Mouse (Mus musculus) stomach, postnatal 0 days (tissue): ENCODE results near the gene Serpinb8. TPM values are rescaled to one million over a fixed set of nuclear protein-coding genes. Genes with fewer than 3 reads are reported as not detected.

Experiments
- ATAC-seq: fragments of 200-750 bp; cut with Nextera tagmentation; 2 replicates; pipeline ENCODE4 v1.8.0; 2017; ENCODE audit not compliant: low FRiP score, low TSS enrichment
- DNase-seq: peaks from one replicate; pipeline ENCODE4 v3.0.0-alpha.2; 2016; ENCODE audit warnings: low spot score
- H3K27ac ChIP-seq: fragments of 300-500 bp; sonication (generic); replicated peaks from 2 replicates; pipeline ENCODE4 v1.5.1; 2014; ENCODE audit warnings: mild to moderate bottlenecking, control low read depth
- H3K27me3 ChIP-seq: fragments of 300-500 bp; sonication (generic); 2 replicates; pipeline ENCODE4 v1.6.1; 2014; ENCODE audit warnings: low read length; ENCODE audit not compliant: control insufficient read depth, insufficient read depth
- H3K36me3 ChIP-seq: fragments of 300-500 bp; sonication (generic); 2 replicates; pipeline ENCODE4 v1.6.1; 2014; ENCODE audit warnings: low read length, mixed read lengths; ENCODE audit not compliant: control insufficient read depth, insufficient read depth
- H3K4me1 ChIP-seq: fragments of 300-500 bp; sonication (generic); replicated peaks from 2 replicates; pipeline ENCODE4 v1.6.1; 2014; ENCODE audit warnings: antibody characterized with exemption; ENCODE audit not compliant: control insufficient read depth, insufficient read depth
- H3K4me2 ChIP-seq: fragments of 300-500 bp; sonication (generic); replicated peaks from 2 replicates; pipeline ENCODE4 v1.6.1; 2014; ENCODE audit warnings: low read depth, mild to moderate bottlenecking, control low read depth, moderate library complexity
- H3K4me3 ChIP-seq: fragments of 300-500 bp; sonication (generic); 2 replicates; pipeline ENCODE4 v1.5.1; 2014; ENCODE audit warnings: low read depth, low read length, control low read depth
- H3K9ac ChIP-seq: fragments of 300-500 bp; sonication (generic); 2 replicates; pipeline ENCODE4 v1.6.1; 2014; ENCODE audit warnings: mild to moderate bottlenecking, low read length, control low read depth, mixed read lengths
- H3K9me3 ChIP-seq: fragments of 300-500 bp; sonication (generic); 2 replicates; pipeline ENCODE4 v1.6.1; 2016; ENCODE audit warnings: low read length; ENCODE audit not compliant: control insufficient read depth
- CTCF ChIP-seq: IDR thresholded peaks from 2 replicates; pipeline ENCODE4 v1.5.1; 2016; ENCODE audit warnings: antibody characterized with exemption, low read depth, mild to moderate bottlenecking, moderate library complexity
- EP300 ChIP-seq: optimal IDR thresholded peaks from 2 replicates; pipeline ENCODE3; 2016; ENCODE audit warnings: antibody characterized with exemption
- WGBS: fragments of 180-500 bp; shearing (Covaris S2); extraction: QIAGEN DNeasy Blood & Tissue Kit; methylation state at CpG from one replicate; pipeline ENCODE4 v1.1.7; 2014; 5-methylcytosine and 5-hydroxymethylcytosine counted together
- polyA plus RNA-seq: library from polyadenylated mRNA; unstranded; fragments of >200 nt; fragmentation: Nextera tagmentation; extraction: Ambion mirVana; gene quantifications from 2 replicates; pipeline ENCODE4 v1.2.1, GENCODE M21; 2015

Gene Serpinb8
- polyA plus RNA-seq, 1 experiment from 2014 or later: 34.6 TPM

DNA sequence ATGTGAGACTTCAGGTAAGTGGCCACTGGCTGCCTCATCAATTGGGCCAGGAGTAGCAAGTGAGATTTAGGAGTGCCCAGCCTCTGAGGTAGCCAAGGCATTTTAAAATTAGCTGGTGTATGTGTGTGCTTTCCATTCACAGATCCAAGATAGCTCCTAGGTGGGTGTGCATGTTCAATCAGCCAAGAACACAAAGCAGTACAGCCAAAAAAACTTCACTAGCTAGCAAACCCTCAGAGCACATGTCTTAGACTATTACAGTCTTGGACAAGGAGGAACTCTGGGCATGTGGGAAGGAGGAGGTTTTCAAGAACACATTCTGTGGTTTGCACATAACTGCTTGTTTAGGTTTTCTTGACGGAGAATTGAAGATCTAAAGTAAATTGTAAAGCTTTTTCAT, 8.6 kb upstream of the Serpinb8 start:
- Histone ChIP-seq H3K27ac (no peak overlapping the region), H3K27me3 (no peaks in the 10 kb centered on the region), H3K36me3 (no peaks in the 10 kb centered on the region), H3K4me1 (no peaks in the 10 kb centered on the region), H3K9ac (no peak overlapping the region), H3K9me3 (no peaks in the 10 kb centered on the region), H3K4me3 (no peak overlapping the region), H3K4me2 (no peak overlapping the region)
- DNase-seq: no peak
- WGBS: 36% methylated on average over 1 of the region's 1 CpGs
- TF ChIP-seq CTCF (no peak), EP300 (no peak)
- ATAC-seq: no peak

DNA sequence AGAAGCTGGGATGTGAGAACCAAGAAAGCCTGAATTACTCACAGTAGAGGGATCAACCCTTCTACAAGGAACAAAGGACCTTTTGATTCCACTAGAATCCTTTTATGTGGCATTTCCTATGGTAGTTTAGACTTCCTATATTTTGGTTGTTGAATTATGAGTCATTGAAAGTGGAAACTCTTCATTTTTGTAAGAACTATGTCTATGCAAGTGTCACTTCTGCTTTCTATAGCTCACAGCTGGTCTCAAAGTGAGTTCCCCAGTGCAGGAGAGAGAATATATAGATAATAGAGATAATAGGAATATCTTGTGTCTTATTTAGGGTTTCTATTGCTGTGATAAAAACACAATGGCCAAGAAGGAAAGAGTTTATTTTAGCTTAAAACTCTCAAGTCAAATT, 6.9 kb upstream of the Serpinb8 start:
- H3K4me2 ChIP-seq: no peak overlapping the region
- ATAC-seq: no peak
- no peaks in the 10 kb centered on the region for H3K36me3 ChIP-seq
- no peaks in the 10 kb centered on the region for H3K4me1 ChIP-seq
- H3K9ac ChIP-seq: no peak overlapping the region
- TF ChIP-seq EP300: no peak
- TF ChIP-seq CTCF: no peak
- no peak for DNase-seq
- no peaks in the 10 kb centered on the region for H3K9me3 ChIP-seq
- H3K27me3 ChIP-seq: no peaks in the 10 kb centered on the region
- no peak overlapping the region for H3K4me3 ChIP-seq
- no peak overlapping the region for H3K27ac ChIP-seq

GRCm38 (mm10) chr1:107583958-107584376, 5.8 kb upstream of the Serpinb8 start:
- 30% methylated on average over 1 of the region's 1 CpGs for WGBS
- ATAC-seq: no peak

GRCm38 (mm10) chr1:107584932-107585331, 4.9 kb upstream of the Serpinb8 start:
- 85% methylated on average over 3 of the region's 3 CpGs for WGBS

More at GRCm38 (mm10) chr1:107583958-107584376, 5.8 kb upstream of the Serpinb8 start:
- TF ChIP-seq CTCF (no peak), EP300 (no peak)
- Histone ChIP-seq H3K36me3 (no peaks in the 10 kb centered on the region), H3K27ac (no peak overlapping the region), H3K9ac (no peak overlapping the region), H3K4me1 (no peaks in the 10 kb centered on the region), H3K9me3 (no peaks in the 10 kb centered on the region), H3K4me3 (no peak overlapping the region), H3K27me3 (no peaks in the 10 kb centered on the region), H3K4me2 (no peak overlapping the region)
- no peak for DNase-seq

GRCm38 (mm10) chr1:107586196-107586595, 3.6 kb upstream of the Serpinb8 start:
- Histone ChIP-seq H3K4me1 (no peaks in the 10 kb centered on the region), H3K9ac (no peak overlapping the region), H3K4me2 (no peak overlapping the region), H3K36me3 (no peaks in the 10 kb centered on the region), H3K9me3 (no peaks in the 10 kb centered on the region), H3K27me3 (no peaks in the 10 kb centered on the region), H3K4me3 (no peak overlapping the region), H3K27ac (no peak overlapping the region)
- no peak for TF ChIP-seq CTCF
- no peak for TF ChIP-seq EP300
- WGBS: 78% methylated on average over 3 of the region's 3 CpGs
- ATAC-seq (no peak), DNase-seq (no peak)

More at GRCm38 (mm10) chr1:107584932-107585331, 4.9 kb upstream of the Serpinb8 start:
- Histone ChIP-seq H3K4me2 (no peak overlapping the region), H3K27me3 (no peaks in the 10 kb centered on the region), H3K27ac (no peak overlapping the region), H3K9me3 (no peaks in the 10 kb centered on the region), H3K4me3 (no peak overlapping the region), H3K9ac (no peak overlapping the region), H3K4me1 (no peaks in the 10 kb centered on the region), H3K36me3 (no peaks in the 10 kb centered on the region)
- ATAC-seq (no peak), DNase-seq (no peak)
- TF ChIP-seq CTCF (no peak), EP300 (no peak)

DNA sequence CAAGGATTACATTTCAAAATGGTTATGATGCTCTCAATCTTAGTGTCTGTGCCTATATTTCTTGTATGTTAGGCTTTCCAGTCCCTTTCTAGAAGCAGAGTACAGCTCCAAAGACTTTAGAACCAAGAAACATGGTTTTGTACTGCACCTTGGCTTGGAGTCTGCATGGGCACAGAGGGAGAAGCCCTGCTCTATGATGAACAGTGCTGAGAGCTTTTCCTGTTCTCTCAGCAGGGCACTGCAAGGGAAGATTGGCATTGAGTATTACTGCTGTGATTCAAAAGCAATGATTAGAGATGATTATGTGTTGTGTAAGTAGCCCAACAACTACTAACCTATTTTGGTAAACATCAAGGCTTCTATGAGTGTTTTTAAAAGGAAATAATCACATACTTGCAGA, 1.6 kb upstream of the Serpinb8 start:
- ATAC-seq: no peak
- Histone ChIP-seq H3K36me3 (no peaks in the 10 kb centered on the region), H3K4me2 (no peak overlapping the region), H3K9me3 (no peaks in the 10 kb centered on the region), H3K4me3 (no peak overlapping the region), H3K9ac (no peak overlapping the region), H3K4me1 (no peaks in the 10 kb centered on the region), H3K27ac (no peak overlapping the region), H3K27me3 (no peaks in the 10 kb centered on the region)
- TF ChIP-seq EP300 (no peak), CTCF (no peak)
- no peak for DNase-seq

DNA sequence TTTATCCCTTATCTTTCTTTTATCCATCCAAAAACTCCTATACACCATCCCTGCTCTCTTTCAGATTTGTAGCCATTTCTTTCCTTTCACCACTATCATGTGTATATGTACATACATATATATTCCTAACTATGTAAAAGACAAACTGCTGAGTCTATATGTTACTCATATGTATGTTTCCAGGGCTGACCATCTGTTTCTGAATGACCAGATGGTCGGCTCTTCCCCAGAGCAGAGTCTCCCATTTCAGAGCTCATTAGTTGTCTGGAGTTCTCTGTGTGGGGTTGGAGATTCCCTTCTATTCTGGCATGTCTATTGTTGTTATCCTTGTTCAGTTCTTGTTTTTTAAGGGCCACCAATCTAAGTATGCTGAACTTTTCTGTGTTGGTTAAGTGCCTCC, 1.2 kb upstream of the Serpinb8 start:
- ATAC-seq (no peak), DNase-seq (no peak)
- Histone ChIP-seq H3K9me3 (no peaks in the 10 kb centered on the region), H3K27me3 (no peaks in the 10 kb centered on the region), H3K4me1 (no peaks in the 10 kb centered on the region), H3K9ac (no peak overlapping the region), H3K4me3 (no peak overlapping the region), H3K36me3 (no peaks in the 10 kb centered on the region), H3K4me2 (no peak overlapping the region), H3K27ac (no peak overlapping the region)
- TF ChIP-seq CTCF (no peak), EP300 (no peak)
- WGBS: 67% methylated on average over 1 of the region's 1 CpGs
